Mouse (Mus musculus) thymus, adult 2 months (tissue): ENCODE measurements around the gene Macrod2. TPM values are rescaled to one million over a fixed set of nuclear protein-coding genes. Genes with fewer than 3 reads are reported as not detected.

Experiments used
- DNase-seq: peaks from one replicate; pipeline ENCODE4 v3.0.0; 2021
- H3K27ac ChIP-seq: fragments of 200-500 bp; 2 replicates; pipeline ENCODE4 v1.5.1; 2012; ENCODE audit warnings: low read length, control low read depth; ENCODE audit not compliant: control insufficient read depth, insufficient read depth
- H3K27me3 ChIP-seq: fragments of 200-500 bp; 2 replicates; pipeline ENCODE4 v1.6.1; 2012; ENCODE audit warnings: mild to moderate bottlenecking, low read length, moderate library complexity, mixed read lengths; ENCODE audit not compliant: control insufficient read depth, insufficient read depth
- H3K36me3 ChIP-seq: fragments of 200-500 bp; 2 replicates; pipeline ENCODE4 v1.6.1; 2012; ENCODE audit warnings: mild to moderate bottlenecking, low read length, moderate library complexity; ENCODE audit not compliant: control insufficient read depth, insufficient read depth
- H3K4me1 ChIP-seq: fragments of 200-500 bp; replicated peaks from 2 replicates; pipeline ENCODE4 v1.6.1; 2012; ENCODE audit warnings: low read length; ENCODE audit not compliant: control insufficient read depth, insufficient read depth
- H3K4me3 ChIP-seq: fragments of 200-500 bp; 2 replicates; pipeline ENCODE4 v1.5.1; 2012; ENCODE audit warnings: mild to moderate bottlenecking, low read length, control low read depth, moderate library complexity; ENCODE audit not compliant: control insufficient read depth, insufficient read depth
- CTCF ChIP-seq: fragments of 200-500 bp; IDR thresholded peaks from 2 replicates; pipeline ENCODE4 v1.5.1; 2012; ENCODE audit warnings: mild to moderate bottlenecking, control low read depth, low read length, moderate library complexity, borderline replicate concordance; ENCODE audit not compliant: control insufficient read depth, poor library complexity, insufficient read depth; ENCODE audit errors: extremely low read depth
- POLR2A ChIP-seq: fragments of 200-500 bp; IDR thresholded peaks from 2 replicates; pipeline ENCODE4 v1.6.1; 2012; ENCODE audit warnings: mild to moderate bottlenecking, low read length, control low read depth, moderate library complexity; ENCODE audit not compliant: control insufficient read depth, poor library complexity, insufficient read depth; ENCODE audit errors: extremely low read depth
- WGBS: fragments of 180-500 bp; shearing (Covaris S2); methylation state at CpG from one replicate; pipeline ENCODE4 v1.1.7; 2018; 5-methylcytosine and 5-hydroxymethylcytosine counted together
- polyA plus RNA-seq: library from polyadenylated mRNA; depleted of rRNA; stranded (reverse); fragments of >200 nt; gene quantifications from 2 replicates; pipeline ENCODE4 v1.2.3, GENCODE M21; 2012

Gene Macrod2
- polyA plus RNA-seq, 1 experiment = 2.3 TPM

GRCm38 (mm10) chr2:142334441-142335102, 1939.5 kb downstream of the Macrod2 start:
- WGBS = 42% methylated on average over 7 of the region's 7 CpGs
- H3K4me3 ChIP-seq = no peak overlapping the region

GRCm38 (mm10) chr2:142335103-142335999, 1940.2 kb downstream of the Macrod2 start:
- DNase-seq = no peak
- 68% methylated on average over 10 of the region's 10 CpGs for WGBS
- TF ChIP-seq POLR2A = no peak
- TF ChIP-seq CTCF = no peak
- H3K27ac ChIP-seq = no peak overlapping the region
- no peaks in the 10 kb centered on the region for H3K4me1 ChIP-seq
- no peaks in the 10 kb centered on the region for H3K36me3 ChIP-seq
- H3K4me3 ChIP-seq = no peak overlapping the region
- no peaks in the 10 kb centered on the region for H3K27me3 ChIP-seq

More at GRCm38 (mm10) chr2:142334441-142335102, 1939.5 kb downstream of the Macrod2 start:
- Histone ChIP-seq H3K36me3 (no peaks in the 10 kb centered on the region), H3K27ac (no peak overlapping the region), H3K27me3 (no peaks in the 10 kb centered on the region), H3K4me1 (no peaks in the 10 kb centered on the region)
- no peak for TF ChIP-seq CTCF
- TF ChIP-seq POLR2A = no peak
- no peak for DNase-seq

GRCm38 (mm10) chr2:142344021-142344420, 1948.9 kb downstream of the Macrod2 start:
- Histone ChIP-seq H3K4me3 (no peak overlapping the region), H3K27me3 (no peaks in the 10 kb centered on the region), H3K36me3 (no peaks in the 10 kb centered on the region), H3K4me1 (no peaks in the 10 kb centered on the region), H3K27ac (no peak overlapping the region)
- no peak for TF ChIP-seq CTCF
- TF ChIP-seq POLR2A = no peak
- no peak for DNase-seq
- WGBS = 53% methylated on average over 2 of the region's 2 CpGs

- DNase-seq = no peak
- H3K27ac ChIP-seq = no peak overlapping the region
- H3K36me3 ChIP-seq = no peaks in the 10 kb centered on the region
- WGBS = 96% methylated on average over 2 of the region's 2 CpGs
- no peaks in the 10 kb centered on the region for H3K4me1 ChIP-seq
- H3K27me3 ChIP-seq = no peaks in the 10 kb centered on the region
- H3K4me3 ChIP-seq = no peak overlapping the region
- no peak for TF ChIP-seq POLR2A
- no peak for TF ChIP-seq CTCF
These were observed 1949.6 kb downstream of the Macrod2 start for GRCm38 (mm10) chr2:142344758-142345157.

GRCm38 (mm10) chr2:142349805-142350204, 1954.7 kb downstream of the Macrod2 start:
- DNase-seq = no peak
- Histone ChIP-seq H3K27ac (no peak overlapping the region), H3K4me3 (no peak overlapping the region), H3K4me1 (no peaks in the 10 kb centered on the region), H3K36me3 (no peaks in the 10 kb centered on the region), H3K27me3 (no peaks in the 10 kb centered on the region)
- no peak for TF ChIP-seq POLR2A
- TF ChIP-seq CTCF = no peak

GRCm38 (mm10) chr2:142362888-142363287, 1967.8 kb downstream of the Macrod2 start:
- no peak for TF ChIP-seq POLR2A
- no peak for TF ChIP-seq CTCF
- Histone ChIP-seq H3K4me3 (no peak overlapping the region), H3K27me3 (no peaks in the 10 kb centered on the region), H3K36me3 (no peaks in the 10 kb centered on the region), H3K4me1 (no peaks in the 10 kb centered on the region), H3K27ac (no peak overlapping the region)
- WGBS = 27% methylated on average over 5 of the region's 5 CpGs
- no peak for DNase-seq
